Mouse (Mus musculus) liver, postnatal 0 days (tissue): ENCODE results near the gene Sugp1. TPM values are rescaled to one million over a fixed set of nuclear protein-coding genes. Genes with fewer than 3 reads are reported as not detected.

Experiments used
- ATAC-seq: fragments of 200-750 bp; cut with Nextera tagmentation; 2 replicates; pipeline ENCODE4 v1.8.0; 2017; ENCODE audit warnings: mild to moderate bottlenecking, moderate library complexity
- DNase-seq: peaks from one replicate; pipeline ENCODE4 v3.0.0-alpha.2; 2016
- H3K27ac ChIP-seq: fragments of 300-500 bp; sonication (generic); 2 replicates; pipeline ENCODE4 v1.5.1; 2014; ENCODE audit warnings: antibody characterized with exemption, moderate library complexity, mild to moderate bottlenecking, low read depth
- H3K27me3 ChIP-seq: fragments of 300-500 bp; sonication (generic); 2 replicates; pipeline ENCODE4 v1.6.1; 2014; ENCODE audit warnings: low read length, control low read depth, mixed read lengths; ENCODE audit not compliant: insufficient read depth
- H3K36me3 ChIP-seq: fragments of 300-500 bp; sonication (generic); replicated peaks from 2 replicates; pipeline ENCODE4 v1.6.1; 2014; ENCODE audit warnings: mild to moderate bottlenecking, control low read depth, low read length, moderate library complexity, mixed read lengths; ENCODE audit not compliant: insufficient read depth
- H3K4me1 ChIP-seq: fragments of 300-500 bp; sonication (generic); 2 replicates; pipeline ENCODE4 v1.6.1; 2014; ENCODE audit warnings: antibody characterized with exemption, mild to moderate bottlenecking, control low read depth; ENCODE audit not compliant: insufficient read depth
- H3K4me2 ChIP-seq: fragments of 300-500 bp; sonication (generic); 2 replicates; pipeline ENCODE4 v1.6.1; 2014; ENCODE audit warnings: low read depth, mild to moderate bottlenecking, low read length, moderate library complexity, mixed read lengths
- H3K4me3 ChIP-seq: fragments of 300-500 bp; sonication (generic); 2 replicates; pipeline ENCODE4 v1.5.1; 2014; ENCODE audit warnings: low read depth, low read length
- H3K9ac ChIP-seq: fragments of 300-500 bp; sonication (generic); replicated peaks from 2 replicates; pipeline ENCODE4 v1.6.1; 2014; ENCODE audit warnings: mild to moderate bottlenecking, moderate library complexity
- H3K9me3 ChIP-seq: fragments of 300-500 bp; sonication (generic); 2 replicates; pipeline ENCODE4 v1.6.1; 2016; ENCODE audit warnings: mild to moderate bottlenecking, control low read depth, low read length, mixed read lengths
- CTCF ChIP-seq: sonication (generic); IDR thresholded peaks from 2 replicates; pipeline ENCODE4 v1.5.1; 2016; ENCODE audit warnings: antibody characterized with exemption, low read depth
- EP300 ChIP-seq: IDR thresholded peaks from 2 replicates; pipeline ENCODE4 v1.6.1; 2016; ENCODE audit warnings: antibody characterized with exemption, low read depth, mild to moderate bottlenecking
- WGBS: fragments of 180-500 bp; shearing (Covaris S2); extraction: QIAGEN DNeasy Blood & Tissue Kit; methylation state at CpG from one replicate; pipeline ENCODE4 v1.1.7; 2014; ENCODE audit not compliant: insufficient replicate concordance; 5-methylcytosine and 5-hydroxymethylcytosine counted together
- polyA plus RNA-seq: library from polyadenylated mRNA; unstranded; fragments of >200 nt; fragmentation: Nextera tagmentation; extraction: Ambion mirVana; gene quantifications from 2 replicates; pipeline ENCODE4 v1.2.1, GENCODE M21; 2015

The Sugp1 gene
- polyA plus RNA-seq, 1 experiment from 2014 or later, result 11.7 TPM

GRCm38 (mm10) chr8:70089296-70089960 is 46.8 kb downstream of the Sugp1 start:
- Histone ChIP-seq H3K9me3 (no peaks in the 10 kb centered on the region), H3K27me3 (peaks cover 62% of the 10 kb centered on the region), H3K4me3 (no peak overlapping the region), H3K4me1 (peaks cover 7% of the 10 kb centered on the region; the same call in 1 of the 2 replicates), H3K27ac (no peak overlapping the region), H3K9ac (no peak overlapping the region), H3K4me2 (no peak overlapping the region), H3K36me3 (no peaks in the 10 kb centered on the region)
- no peak for TF ChIP-seq EP300
- TF ChIP-seq CTCF, result no peak
- WGBS, result 61% methylated on average over 9 of the region's 9 CpGs
- ATAC-seq (no peak), DNase-seq (no peak)

GRCm38 (mm10) chr8:70092786-70093185 is 50.2 kb downstream of the Sugp1 start:
- TF ChIP-seq CTCF, result no peak
- TF ChIP-seq EP300, result no peak
- Histone ChIP-seq H3K9me3 (no peaks in the 10 kb centered on the region), H3K27ac (no peak overlapping the region), H3K27me3 (peaks cover 33% of the 10 kb centered on the region), H3K4me1 (0 out of 2 replicates have a peak, but pooled peaks cover 4% of the 10 kb centered on the region), H3K36me3 (no peaks in the 10 kb centered on the region), H3K4me3 (no peak overlapping the region), H3K9ac (no peak overlapping the region), H3K4me2 (no peak overlapping the region)
- ATAC-seq (no peak), DNase-seq (no peak)
- 61% methylated on average over 8 of the region's 8 CpGs for WGBS

- DNase-seq (no peak), ATAC-seq (no peak)
- Histone ChIP-seq H3K9ac (no peak overlapping the region), H3K36me3 (no peaks in the 10 kb centered on the region), H3K4me2 (no peak overlapping the region), H3K4me1 (no peaks in the 10 kb centered on the region), H3K9me3 (no peaks in the 10 kb centered on the region), H3K27me3 (0 out of 2 replicates have a peak, but pooled peaks cover 5% of the 10 kb centered on the region), H3K4me3 (no peak overlapping the region), H3K27ac (no peak overlapping the region)
- TF ChIP-seq EP300 (no peak), CTCF (no peak)
- 63% methylated on average over 8 of the region's 8 CpGs for WGBS
Observed at GRCm38 (mm10) chr8:70099276-70099675, 56.7 kb downstream of the Sugp1 start.

- Histone ChIP-seq H3K36me3 (no peaks in the 10 kb centered on the region), H3K4me1 (no peaks in the 10 kb centered on the region), H3K4me3 (no peak overlapping the region), H3K9ac (no peak overlapping the region), H3K27me3 (0 out of 2 replicates have a peak, but pooled peaks cover 5% of the 10 kb centered on the region), H3K4me2 (no peak overlapping the region), H3K27ac (no peak overlapping the region), H3K9me3 (no peaks in the 10 kb centered on the region)
- 83% methylated on average over 8 of the region's 8 CpGs for WGBS
- DNase-seq (no peak), ATAC-seq (no peak)
- TF ChIP-seq CTCF (no peak), EP300 (no peak)
Observed at GRCm38 (mm10) chr8:70100241-70100640, 57.6 kb downstream of the Sugp1 start.

- TF ChIP-seq EP300, result no peak
- peak; percentile 82 for TF ChIP-seq CTCF
- H3K9me3 ChIP-seq, result no peaks in the 10 kb centered on the region
- H3K27me3 ChIP-seq, result peaks cover 7% of the 10 kb centered on the region; the same call in 1 of the 2 replicates
- no peak overlapping the region for H3K4me3 ChIP-seq
- H3K27ac ChIP-seq, result no peak overlapping the region
- 8% methylated on average over 5 of the region's 6 CpGs for WGBS
- H3K36me3 ChIP-seq, result no peaks in the 10 kb centered on the region
- no peak overlapping the region for H3K9ac ChIP-seq
- ATAC-seq (peak; percentile 72), DNase-seq (peak; percentile 62)
- no peak overlapping the region for H3K4me2 ChIP-seq
- no peaks in the 10 kb centered on the region for H3K4me1 ChIP-seq
Observed at GRCm38 (mm10) chr8:70104506-70104905, 61.9 kb downstream of the Sugp1 start.

GRCm38 (mm10) chr8:70104922-70105321 is 62.3 kb downstream of the Sugp1 start:
- ATAC-seq, result no peak
- H3K27ac ChIP-seq, result no peak overlapping the region
- no peak overlapping the region for H3K4me2 ChIP-seq
- WGBS, result 63% methylated on average over 7 of the region's 7 CpGs
- no peak overlapping the region for H3K4me3 ChIP-seq
- H3K4me1 ChIP-seq, result no peaks in the 10 kb centered on the region
- no peak for DNase-seq
- no peak overlapping the region for H3K9ac ChIP-seq
- TF ChIP-seq CTCF (no peak), EP300 (no peak)
- H3K27me3 ChIP-seq, result peaks cover 7% of the 10 kb centered on the region; the same call in 1 of the 2 replicates
- H3K36me3 ChIP-seq, result no peaks in the 10 kb centered on the region
- no peaks in the 10 kb centered on the region for H3K9me3 ChIP-seq
